Mouse (Mus musculus) embryonic facial prominence, embryonic 14.5 days (tissue): ENCODE measurements at regions not wholly inside any gene's neighbourhood (a gene's known extent, or its start where the extent isn't known, plus 50 kb on each side); places are given as distances from the start of the nearest gene placed in this dataset.

Source experiments
- ATAC-seq: fragments of 200-750 bp; cut with Nextera tagmentation; 2 replicates; pipeline ENCODE4 v1.8.0; 2017; ENCODE audit warnings: low read depth, moderate number of reproducible peaks, moderate TSS enrichment
- DNase-seq: peaks from one replicate; pipeline ENCODE4 v3.0.0-alpha.2; 2015; ENCODE audit warnings: low spot score
- H3K27ac ChIP-seq: fragments of 300-500 bp; sonication (generic); replicated peaks from 2 replicates; pipeline ENCODE4 v1.5.1; 2014; ENCODE audit warnings: low read depth, mild to moderate bottlenecking, low read length, moderate library complexity
- H3K27me3 ChIP-seq: fragments of 300-500 bp; sonication (generic); replicated peaks from 2 replicates; pipeline ENCODE4 v1.6.1; 2014; ENCODE audit warnings: low read length; ENCODE audit not compliant: control insufficient read depth, insufficient read depth
- H3K36me3 ChIP-seq: fragments of 300-500 bp; sonication (generic); 2 replicates; pipeline ENCODE4 v1.6.1; 2014; ENCODE audit warnings: low read length, mixed read lengths; ENCODE audit not compliant: control insufficient read depth, insufficient read depth
- H3K4me1 ChIP-seq: fragments of 300-500 bp; sonication (generic); 2 replicates; pipeline ENCODE4 v1.6.1; 2014; ENCODE audit warnings: antibody characterized with exemption, low read length; ENCODE audit not compliant: control insufficient read depth, insufficient read depth
- H3K4me2 ChIP-seq: fragments of 300-500 bp; sonication (generic); 2 replicates; pipeline ENCODE4 v1.6.1; 2014; ENCODE audit warnings: low read depth, mild to moderate bottlenecking, low read length, moderate library complexity, mixed read lengths
- H3K4me3 ChIP-seq: fragments of 300-500 bp; sonication (generic); 2 replicates; pipeline ENCODE4 v1.5.1; 2014; ENCODE audit warnings: low read depth, mild to moderate bottlenecking, low read length
- H3K9ac ChIP-seq: fragments of 300-500 bp; sonication (generic); 2 replicates; pipeline ENCODE4 v1.6.1; 2014; ENCODE audit warnings: low read depth, mild to moderate bottlenecking, low read length, moderate library complexity, mixed read lengths
- H3K9me3 ChIP-seq: fragments of 300-500 bp; sonication (generic); 2 replicates; pipeline ENCODE4 v1.6.1; 2016; ENCODE audit warnings: low read length; ENCODE audit not compliant: control insufficient read depth
- WGBS: fragments of 180-500 bp; shearing (Covaris S2); extraction: QIAGEN DNeasy Blood & Tissue Kit; methylation state at CpG from one replicate; pipeline ENCODE4 v1.1.7; 2014; 5-methylcytosine and 5-hydroxymethylcytosine counted together

- 66% methylated on average over 3 of the region's 3 CpGs for WGBS
- DNase-seq (no peak), ATAC-seq (no peak)
- no peak overlapping the region for H3K4me3 ChIP-seq
- no peak overlapping the region for H3K4me2 ChIP-seq
- H3K9ac ChIP-seq = no peak overlapping the region
- no peaks in the 10 kb centered on the region for H3K4me1 ChIP-seq
- H3K9me3 ChIP-seq = no peaks in the 10 kb centered on the region
- H3K27ac ChIP-seq = no peak overlapping the region
- H3K36me3 ChIP-seq = no peaks in the 10 kb centered on the region
- H3K27me3 ChIP-seq = no peaks in the 10 kb centered on the region
Observed at GRCm38 (mm10) chr6:15625910-15626564, 94.4 kb upstream of the Mdfic start.

- DNase-seq = peak; percentile 23
- no peak overlapping the region for H3K27ac ChIP-seq
- ATAC-seq = no peak
- H3K9me3 ChIP-seq = no peaks in the 10 kb centered on the region
- H3K9ac ChIP-seq = no peak overlapping the region
- no peak overlapping the region for H3K4me3 ChIP-seq
- WGBS = 68% methylated on average over 14 of the region's 14 CpGs
- H3K36me3 ChIP-seq = no peaks in the 10 kb centered on the region
- H3K4me2 ChIP-seq = no peak overlapping the region
- H3K4me1 ChIP-seq = no peaks in the 10 kb centered on the region; the same call in 1 of the 2 replicates
- no peaks in the 10 kb centered on the region for H3K27me3 ChIP-seq
Observed at GRCm38 (mm10) chr6:15638548-15638947, 81.9 kb upstream of the Mdfic start.

- H3K4me2 ChIP-seq = no peak overlapping the region
- H3K27ac ChIP-seq = no peak overlapping the region
- ATAC-seq = peak; percentile 89; the same call in 1 of the 2 replicates
- H3K4me3 ChIP-seq = no peak overlapping the region
- DNase-seq = peak; percentile 72
- H3K9ac ChIP-seq = no peak overlapping the region
- 14% methylated on average over 4 of the region's 4 CpGs for WGBS
- no peaks in the 10 kb centered on the region; the same call in 1 of the 2 replicates for H3K4me1 ChIP-seq
- no peaks in the 10 kb centered on the region for H3K27me3 ChIP-seq
- H3K9me3 ChIP-seq = no peaks in the 10 kb centered on the region
- H3K36me3 ChIP-seq = no peaks in the 10 kb centered on the region
Observed at GRCm38 (mm10) chr6:15639378-15639777, 81.1 kb upstream of the Mdfic start.

DNA sequence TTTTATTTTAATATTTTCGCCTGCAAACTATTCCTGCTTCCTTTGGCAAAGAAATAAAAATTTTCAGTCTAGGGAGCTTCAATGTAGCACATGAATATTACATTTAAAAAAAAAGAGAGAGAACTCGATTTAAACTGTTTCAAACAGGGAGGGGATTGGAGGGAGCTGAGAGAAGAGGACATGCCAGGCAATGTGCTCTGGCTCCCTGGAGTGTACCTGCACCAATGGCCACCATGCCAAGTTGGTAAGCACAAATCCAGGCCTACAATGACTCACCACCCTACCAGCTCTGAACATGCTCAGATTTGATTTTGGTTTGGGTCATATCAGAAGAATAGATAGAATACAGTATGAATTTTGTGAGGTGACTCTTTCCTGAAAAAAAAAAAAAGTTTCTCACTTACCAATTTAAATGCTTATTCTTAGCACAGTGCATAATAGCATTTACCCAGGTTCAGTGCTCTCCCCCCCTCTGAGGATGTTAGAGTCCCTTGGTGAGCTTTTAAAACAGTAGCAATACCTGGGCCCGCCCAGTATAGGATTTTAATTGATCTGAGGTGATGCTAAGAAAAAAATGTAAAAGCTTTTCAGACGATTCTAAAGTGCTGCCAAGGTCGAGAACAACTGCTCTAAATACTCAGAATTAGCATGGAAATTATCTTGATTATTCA is 80.5 kb upstream of the Mdfic start:
- Histone ChIP-seq H3K27me3 (no peaks in the 10 kb centered on the region), H3K36me3 (no peaks in the 10 kb centered on the region), H3K27ac (no peak overlapping the region), H3K9me3 (no peaks in the 10 kb centered on the region), H3K4me2 (no peak overlapping the region), H3K9ac (no peak overlapping the region), H3K4me1 (no peaks in the 10 kb centered on the region; the same call in 1 of the 2 replicates), H3K4me3 (no peak overlapping the region)
- WGBS = 30% methylated on average over 5 of the region's 5 CpGs
- ATAC-seq = peak; percentile 62; the same call in 1 of the 2 replicates
- DNase-seq = no peak

DNA sequence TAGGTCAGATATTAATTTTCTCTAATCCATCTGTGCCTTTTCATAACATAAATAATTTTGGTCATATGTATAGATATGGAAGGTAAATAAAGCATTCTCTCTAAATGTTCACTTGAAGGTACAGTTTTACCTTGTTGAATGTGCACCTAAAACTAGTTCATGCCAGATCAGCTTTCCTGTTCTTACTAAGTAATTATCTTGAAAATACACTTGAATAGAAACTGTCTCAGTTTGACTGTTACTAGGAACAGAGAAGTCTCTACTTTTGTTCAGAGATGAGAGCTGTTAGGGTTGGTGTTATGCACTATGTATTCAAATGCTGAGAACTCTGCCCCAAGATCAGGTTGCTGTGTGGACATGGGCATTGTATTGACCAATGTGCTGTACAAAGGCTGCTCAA is 76.2 kb upstream of the Mdfic start:
- Histone ChIP-seq H3K9me3 (no peaks in the 10 kb centered on the region), H3K4me1 (no peaks in the 10 kb centered on the region; the same call in 1 of the 2 replicates)
- no peak for ATAC-seq

GRCm38 (mm10) chr6:15647499-15647898 is 73.0 kb upstream of the Mdfic start:
- no peak overlapping the region for H3K4me2 ChIP-seq
- H3K4me3 ChIP-seq = no peak overlapping the region
- H3K27ac ChIP-seq = no peak overlapping the region
- no peaks in the 10 kb centered on the region for H3K9me3 ChIP-seq
- H3K27me3 ChIP-seq = no peaks in the 10 kb centered on the region
- 67% methylated on average over 2 of the region's 2 CpGs for WGBS
- DNase-seq (no peak), ATAC-seq (no peak)
- no peaks in the 10 kb centered on the region for H3K36me3 ChIP-seq
- H3K4me1 ChIP-seq = no peaks in the 10 kb centered on the region
- H3K9ac ChIP-seq = no peak overlapping the region

More for the DNA sequence above, 76.2 kb upstream of the Mdfic start:
- H3K27me3 ChIP-seq = no peaks in the 10 kb centered on the region
- no peak overlapping the region for H3K4me3 ChIP-seq
- no peak for DNase-seq
- H3K27ac ChIP-seq = no peak overlapping the region
- H3K36me3 ChIP-seq = no peaks in the 10 kb centered on the region
- H3K9ac ChIP-seq = no peak overlapping the region
- no peak overlapping the region for H3K4me2 ChIP-seq
